Mouse (Mus musculus) kidney, embryonic 14.5 days (tissue): ENCODE data around the gene Galnt9. TPM values are rescaled to one million over a fixed set of nuclear protein-coding genes. Genes with fewer than 3 reads are reported as not detected.

Experiments
- ATAC-seq: fragments of 200-750 bp; cut with Nextera tagmentation; 2 replicates; pipeline ENCODE4 v1.8.0; 2017; ENCODE audit warnings: moderate number of reproducible peaks, mild to moderate bottlenecking, moderate TSS enrichment, moderate library complexity; ENCODE audit not compliant: low FRiP score, low TSS enrichment
- H3K27ac ChIP-seq: fragments of 300-500 bp; sonication (generic); 2 replicates; pipeline ENCODE4 v1.5.1; 2014; ENCODE audit warnings: low read depth, mild to moderate bottlenecking, low read length, moderate library complexity, mixed read lengths
- H3K27me3 ChIP-seq: fragments of 300-500 bp; sonication (generic); 2 replicates; pipeline ENCODE4 v1.6.1; 2014; ENCODE audit warnings: mild to moderate bottlenecking, low read length; ENCODE audit not compliant: control insufficient read depth, insufficient read depth
- H3K36me3 ChIP-seq: fragments of 300-500 bp; sonication (generic); 2 replicates; pipeline ENCODE4 v1.6.1; 2014; ENCODE audit warnings: low read length, mixed read lengths; ENCODE audit not compliant: control insufficient read depth, insufficient read depth
- H3K4me1 ChIP-seq: fragments of 300-500 bp; sonication (generic); 2 replicates; pipeline ENCODE4 v1.6.1; 2014; ENCODE audit warnings: low read length, mixed read lengths; ENCODE audit not compliant: control insufficient read depth, insufficient read depth
- H3K4me2 ChIP-seq: fragments of 300-500 bp; sonication (generic); replicated peaks from 2 replicates; pipeline ENCODE4 v1.6.1; 2014; ENCODE audit warnings: low read depth, mild to moderate bottlenecking, low read length
- H3K4me3 ChIP-seq: fragments of 300-500 bp; sonication (generic); 2 replicates; pipeline ENCODE4 v1.5.1; 2014; ENCODE audit warnings: mild to moderate bottlenecking, low read length
- H3K9ac ChIP-seq: fragments of 300-500 bp; sonication (generic); 2 replicates; pipeline ENCODE4 v1.6.1; 2014; ENCODE audit warnings: low read depth, mild to moderate bottlenecking, low read length, moderate library complexity
- H3K9me3 ChIP-seq: fragments of 300-500 bp; sonication (generic); 2 replicates; pipeline ENCODE4 v1.6.1; 2016; ENCODE audit warnings: low read length; ENCODE audit not compliant: control insufficient read depth
- WGBS: fragments of 180-500 bp; shearing (Covaris S2); extraction: QIAGEN DNeasy Blood & Tissue Kit; methylation state at CpG from one replicate; pipeline ENCODE4 v1.1.7; 2014; 5-methylcytosine and 5-hydroxymethylcytosine counted together
- polyA plus RNA-seq: library from polyadenylated mRNA; unstranded; fragments of >200 nt; fragmentation: Nextera tagmentation; extraction: Ambion mirVana; gene quantifications from 2 replicates; pipeline ENCODE4 v1.2.1, GENCODE M21; 2014

The Galnt9 gene
- polyA plus RNA-seq, 1 experiment from 2014 or later, result not detected

GRCm38 (mm10) chr5:110639459-110639858 is 95.3 kb downstream of the Galnt9 start:
- no peak overlapping the region for H3K9ac ChIP-seq
- no peak overlapping the region for H3K4me3 ChIP-seq

GRCm38 (mm10) chr5:110646377-110646776 is 102.2 kb downstream of the Galnt9 start:
- peaks cover 47% of the 10 kb centered on the region for H3K36me3 ChIP-seq

More at GRCm38 (mm10) chr5:110639459-110639858, 95.3 kb downstream of the Galnt9 start:
- H3K36me3 ChIP-seq, result no peaks in the 10 kb centered on the region
- no peaks in the 10 kb centered on the region for H3K4me1 ChIP-seq
- peak; percentile 10; the same call in 1 of the 2 replicates for ATAC-seq
- 24% methylated on average over 12 of the region's 12 CpGs for WGBS
- H3K4me2 ChIP-seq, result no peak overlapping the region; the same call in 1 of the 2 replicates
- no peak overlapping the region for H3K27ac ChIP-seq
- no peaks in the 10 kb centered on the region for H3K27me3 ChIP-seq
- no peaks in the 10 kb centered on the region for H3K9me3 ChIP-seq

GRCm38 (mm10) chr5:110652719-110653648 is 108.8 kb downstream of the Galnt9 start, which contains the start of the genes Noc4l and Ddx51:
Noc4l (minus strand) TSS chr5:110653417.
Ddx51 (plus strand) TSS chr5:110653451.
- H3K27me3 ChIP-seq, result no peaks in the 10 kb centered on the region
- H3K4me3 ChIP-seq, result peak within 1 kb of the TSS; percentile 99
- peaks cover 6% of the 10 kb centered on the region for H3K4me1 ChIP-seq
- peak within 1 kb of the TSS; percentile 88 for H3K9ac ChIP-seq
- no peaks in the 10 kb centered on the region for H3K9me3 ChIP-seq
- peaks cover 68% of the 10 kb centered on the region for H3K36me3 ChIP-seq
- no peak within 1 kb of the TSS for H3K27ac ChIP-seq
- ATAC-seq, result peak; percentile 84
- 1% methylated on average over 86 of the region's 91 CpGs for WGBS
- peak within 1 kb of the TSS; percentile 93 for H3K4me2 ChIP-seq

More at GRCm38 (mm10) chr5:110646377-110646776, 102.2 kb downstream of the Galnt9 start:
- Histone ChIP-seq H3K9ac (no peak overlapping the region), H3K27ac (no peak overlapping the region), H3K4me2 (no peak overlapping the region), H3K9me3 (no peaks in the 10 kb centered on the region), H3K4me1 (no peaks in the 10 kb centered on the region), H3K4me3 (no peak overlapping the region), H3K27me3 (no peaks in the 10 kb centered on the region)
- no peak for ATAC-seq

- peak; percentile 36 for ATAC-seq
- Histone ChIP-seq H3K27ac (no peak overlapping the region), H3K9me3 (no peaks in the 10 kb centered on the region), H3K36me3 (peaks cover 67% of the 10 kb centered on the region), H3K4me3 (peak overlapping the region; percentile 99), H3K4me2 (peak overlapping the region; percentile 93), H3K27me3 (no peaks in the 10 kb centered on the region), H3K9ac (peak overlapping the region; percentile 88), H3K4me1 (peaks cover 6% of the 10 kb centered on the region)
- WGBS, result under 1% methylated on average over 35 of the region's 37 CpGs
Measured at GRCm38 (mm10) chr5:110653686-110654085, 109.5 kb downstream of the Galnt9 start.

- no peaks in the 10 kb centered on the region for H3K4me1 ChIP-seq
- no peaks in the 10 kb centered on the region for H3K27me3 ChIP-seq
- H3K27ac ChIP-seq, result no peak overlapping the region
- no peaks in the 10 kb centered on the region for H3K9me3 ChIP-seq
- H3K4me2 ChIP-seq, result no peak overlapping the region
- H3K9ac ChIP-seq, result no peak overlapping the region
- no peak for ATAC-seq
- peaks cover 77% of the 10 kb centered on the region for H3K36me3 ChIP-seq
- H3K4me3 ChIP-seq, result no peak overlapping the region
Measured at GRCm38 (mm10) chr5:110659682-110660081, 115.5 kb downstream of the Galnt9 start.

- Histone ChIP-seq H3K9me3 (no peaks in the 10 kb centered on the region), H3K9ac (no peak overlapping the region), H3K36me3 (peaks cover 80% of the 10 kb centered on the region), H3K4me2 (no peak overlapping the region), H3K4me1 (no peaks in the 10 kb centered on the region), H3K27ac (no peak overlapping the region), H3K4me3 (no peak overlapping the region), H3K27me3 (no peaks in the 10 kb centered on the region)
- no peak for ATAC-seq
- WGBS, result 87% methylated on average over 2 of the region's 2 CpGs
Measured at GRCm38 (mm10) chr5:110664041-110664440, 119.9 kb downstream of the Galnt9 start.

- Histone ChIP-seq H3K4me3 (no peak overlapping the region), H3K9ac (no peak overlapping the region), H3K4me1 (no peaks in the 10 kb centered on the region), H3K9me3 (no peaks in the 10 kb centered on the region), H3K27ac (no peak overlapping the region), H3K27me3 (no peaks in the 10 kb centered on the region), H3K36me3 (peaks cover 82% of the 10 kb centered on the region), H3K4me2 (no peak overlapping the region)
- no peak for ATAC-seq
- WGBS, result 92% methylated on average over 2 of the region's 2 CpGs
Measured at GRCm38 (mm10) chr5:110664750-110665269, 120.7 kb downstream of the Galnt9 start.

- H3K9me3 ChIP-seq, result no peaks in the 10 kb centered on the region
- 74% methylated on average over 6 of the region's 6 CpGs for WGBS
- no peaks in the 10 kb centered on the region for H3K4me1 ChIP-seq
- no peak overlapping the region for H3K4me2 ChIP-seq
- no peak overlapping the region for H3K9ac ChIP-seq
- no peak overlapping the region for H3K27ac ChIP-seq
- H3K4me3 ChIP-seq, result no peak overlapping the region
- H3K27me3 ChIP-seq, result no peaks in the 10 kb centered on the region
- no peak for ATAC-seq
- peaks cover 84% of the 10 kb centered on the region for H3K36me3 ChIP-seq
Measured at GRCm38 (mm10) chr5:110665486-110666121, 121.4 kb downstream of the Galnt9 start.
